Mouse (Mus musculus) cerebellum, postnatal 36 days (tissue): ENCODE data around the gene Nav2.

ENCODE experiments used
- DNase-seq, 2 experiments: peaks; one replicate each; pipeline ENCODE4 v3.0.0; 2021 to 2022; ENCODE audit warnings: mixed read lengths in 2 of 2

Gene Nav2

DNA sequence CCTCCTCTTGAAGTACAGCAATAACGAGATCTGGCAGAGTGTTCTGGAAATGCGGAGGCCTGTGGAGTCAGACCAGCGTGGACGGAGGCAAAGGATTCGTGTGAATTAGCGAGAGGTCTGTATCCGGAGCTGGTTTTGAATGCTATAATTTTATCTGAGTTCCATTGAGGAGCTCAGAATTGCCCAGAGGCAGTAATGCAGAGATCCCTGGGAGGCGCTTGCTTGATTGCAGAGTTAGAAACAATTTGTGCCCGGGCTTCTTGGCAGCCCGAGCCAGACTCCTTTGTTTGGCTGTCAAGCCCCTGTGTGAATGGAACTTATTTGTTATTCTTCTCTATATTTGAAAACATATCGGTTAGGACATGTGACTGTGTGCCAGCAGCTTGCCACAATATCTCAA lies 255.3 kb downstream of the Nav2 start:
- DNase-seq: no peak

DNA sequence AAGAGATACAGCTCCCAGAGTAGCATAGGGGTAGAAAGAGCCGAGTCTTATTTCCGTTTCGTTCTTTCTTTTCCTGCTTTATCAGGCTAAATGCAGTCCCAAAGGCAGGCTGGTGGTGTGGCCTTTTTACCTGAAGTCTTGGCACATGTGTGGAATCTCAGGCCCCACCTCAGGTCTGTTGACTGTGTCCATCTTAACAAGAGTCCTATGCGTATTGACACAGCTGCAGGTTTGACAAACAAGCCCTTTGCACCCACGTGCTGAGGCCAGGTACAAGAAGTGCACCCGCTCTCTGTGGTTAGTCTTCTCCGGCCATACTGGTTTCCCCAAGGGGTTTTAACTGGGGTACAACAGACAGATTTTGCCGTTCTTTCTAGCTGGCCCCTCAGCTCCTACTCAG lies 256.4 kb downstream of the Nav2 start:
- DNase-seq: no peak

DNA sequence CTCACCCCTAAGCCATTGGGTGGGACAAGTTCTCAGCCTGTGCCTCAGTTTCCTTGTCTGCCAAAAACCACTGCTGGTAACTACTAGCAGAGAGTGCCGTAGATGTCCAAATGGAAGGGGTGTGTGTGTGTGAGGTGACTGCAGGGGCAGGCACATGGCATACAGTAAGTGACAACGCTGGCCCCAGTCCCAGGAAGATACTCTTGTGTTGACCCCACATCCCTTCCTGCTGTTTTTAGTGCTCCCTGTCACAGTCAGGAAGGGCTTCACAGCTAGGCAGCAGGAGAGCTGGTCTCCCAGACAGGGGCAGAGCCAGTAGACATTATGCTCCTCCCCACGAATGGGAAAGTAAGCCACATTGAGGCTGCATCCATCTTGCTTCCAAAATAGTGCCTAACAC lies 264.4 kb downstream of the Nav2 start:
- DNase-seq: no peak

- peak; percentile 71 to 72 for DNase-seq
Observed at GRCm38 (mm10) chr7:49175784-49176409, 267.4 kb downstream of the Nav2 start.

- DNase-seq: no peak
Observed at GRCm38 (mm10) chr7:49176590-49177201, 268.2 kb downstream of the Nav2 start.

DNA sequence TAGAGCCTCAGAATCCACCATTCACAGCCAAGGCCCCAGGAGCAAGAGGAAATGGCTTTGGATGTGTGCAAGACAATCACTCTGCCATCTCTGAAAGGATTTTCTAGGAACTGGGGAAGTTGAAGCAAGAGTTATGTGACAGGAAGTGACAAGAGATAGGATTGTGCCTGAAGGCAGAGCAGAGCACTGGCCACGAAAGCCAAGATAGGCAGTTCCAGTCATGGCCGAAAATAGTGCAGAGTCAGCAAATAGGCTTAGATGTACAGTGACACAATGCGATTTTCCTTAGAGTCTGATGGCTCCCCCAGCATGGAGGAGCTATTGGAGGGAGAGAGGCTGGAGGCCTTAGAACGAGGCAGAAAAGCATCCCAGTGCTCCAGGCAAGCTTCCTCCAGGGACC lies 269.7 kb downstream of the Nav2 start:
- no peak for DNase-seq

DNA sequence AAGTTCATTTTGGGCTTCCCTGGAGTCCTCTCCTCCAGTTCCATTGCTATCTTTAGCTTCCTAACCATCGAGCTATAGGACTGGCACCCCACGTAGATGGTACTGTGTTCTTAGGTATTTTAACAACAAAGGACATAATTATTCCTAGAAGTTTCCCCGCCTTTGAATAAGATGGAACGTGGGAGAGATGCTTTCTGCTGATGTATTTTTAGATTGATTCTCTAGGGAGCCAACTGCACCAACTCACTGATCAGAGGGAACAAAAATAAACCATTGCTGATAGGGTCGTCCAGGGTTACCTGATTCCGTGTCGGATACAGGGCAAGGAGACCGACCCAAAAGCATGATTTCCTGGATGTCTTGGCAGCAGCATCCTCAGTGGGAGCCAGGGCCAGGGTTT lies 272.5 kb downstream of the Nav2 start:
- no peak for DNase-seq

DNA sequence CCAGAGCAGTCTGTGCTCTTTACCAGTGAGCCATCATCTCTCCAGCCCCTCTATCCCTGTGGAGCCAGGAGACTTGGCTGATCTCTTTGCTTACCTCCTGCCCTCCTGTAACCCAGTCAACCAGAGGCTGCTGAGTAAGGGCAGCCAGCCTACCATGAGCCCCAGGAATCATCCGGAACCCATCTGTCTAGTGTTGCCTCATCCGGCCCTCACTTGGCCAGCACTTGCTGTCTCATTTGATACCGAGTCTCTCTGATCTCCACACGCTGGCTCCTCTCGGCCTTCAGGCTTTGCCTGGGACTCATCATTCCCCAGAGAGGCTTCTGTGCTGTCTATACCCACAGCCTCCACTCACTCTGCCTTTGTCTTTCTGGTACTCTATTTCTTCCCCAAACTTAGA lies 273.9 kb downstream of the Nav2 start:
- DNase-seq: peak; percentile 56 to 58

- peak; percentile 57 to 68 for DNase-seq
Observed at GRCm38 (mm10) chr7:49183696-49184095, 275.2 kb downstream of the Nav2 start.

DNA sequence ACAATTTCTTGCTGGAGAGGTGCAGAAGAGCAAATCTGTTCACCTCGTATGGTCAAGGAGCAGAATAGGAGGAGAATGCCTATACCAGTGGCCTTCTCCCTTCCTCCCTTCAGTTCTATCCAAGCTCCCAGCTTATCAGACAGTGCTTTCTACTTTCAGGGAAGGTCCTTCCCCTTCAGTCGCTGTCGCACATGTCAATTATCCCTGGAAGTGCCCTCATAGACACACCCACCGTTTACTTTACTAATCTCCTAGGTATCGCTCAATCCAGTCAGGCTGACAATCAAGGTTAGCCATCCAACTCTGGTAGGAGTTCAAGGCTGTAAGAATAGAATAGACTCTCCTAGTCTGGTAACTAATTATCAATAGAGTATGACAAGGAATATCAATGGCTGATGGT lies 277.5 kb downstream of the Nav2 start:
- DNase-seq: no peak

- no peak for DNase-seq
Observed at GRCm38 (mm10) chr7:49189364-49189763, 280.8 kb downstream of the Nav2 start.

- peak; percentile 76 to 81 for DNase-seq
Observed at GRCm38 (mm10) chr7:49190231-49190985, 281.9 kb downstream of the Nav2 start.

DNA sequence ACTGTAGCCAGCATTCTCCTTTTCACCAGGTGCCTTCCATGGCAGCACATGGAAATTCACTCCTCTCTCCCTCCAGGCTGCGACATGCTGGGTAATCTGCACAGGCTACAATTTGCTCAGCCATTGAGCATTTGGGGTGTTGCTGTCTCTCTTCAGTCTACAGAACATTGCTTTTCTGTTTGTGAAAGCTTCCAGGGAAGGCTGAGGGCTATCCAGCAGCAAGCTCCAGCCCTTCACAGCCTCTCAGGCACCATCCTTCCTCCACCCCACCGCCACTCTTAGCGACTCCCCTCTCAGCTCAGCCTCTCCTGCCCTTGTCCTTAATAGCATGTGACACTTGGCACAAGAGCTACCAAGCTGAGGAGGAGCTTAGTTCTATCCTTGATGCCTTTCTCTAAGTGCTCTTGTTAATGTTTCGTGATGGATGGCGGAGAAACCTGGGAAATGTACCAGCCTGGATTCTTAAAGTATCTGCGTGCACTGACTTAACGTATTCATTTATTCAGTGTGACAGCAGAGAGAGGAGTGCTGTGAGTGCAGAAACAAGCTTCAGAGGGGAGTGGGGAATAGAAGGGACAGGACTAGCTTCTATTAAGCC lies 282.7 kb downstream of the Nav2 start:
- DNase-seq: peak; percentile 33 to 44

- peak; percentile 36 to 43 for DNase-seq
Observed at GRCm38 (mm10) chr7:49192061-49192695, 283.7 kb downstream of the Nav2 start.

DNA sequence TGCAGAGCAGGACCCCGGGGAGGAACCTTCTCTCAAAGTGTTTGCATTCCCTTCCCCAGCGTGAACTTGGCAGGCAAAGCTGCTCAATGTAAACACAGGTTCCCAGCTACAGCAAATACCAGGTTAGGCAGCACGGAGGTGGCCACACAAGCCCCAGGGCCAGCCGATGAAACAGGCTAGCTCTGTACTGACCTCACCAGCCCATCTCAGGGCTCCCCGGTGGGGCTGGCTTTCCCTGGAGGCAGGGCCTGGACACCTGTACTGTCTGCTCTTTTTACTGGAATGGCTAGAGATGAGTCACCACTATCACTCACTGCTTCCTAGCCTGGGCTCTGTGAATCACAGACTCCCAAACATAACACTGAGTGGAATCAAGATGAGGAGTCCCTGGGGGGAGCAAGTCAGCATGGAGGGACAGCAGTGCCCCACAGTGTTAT lies 287.2 kb downstream of the Nav2 start:
- DNase-seq: no peak

DNA sequence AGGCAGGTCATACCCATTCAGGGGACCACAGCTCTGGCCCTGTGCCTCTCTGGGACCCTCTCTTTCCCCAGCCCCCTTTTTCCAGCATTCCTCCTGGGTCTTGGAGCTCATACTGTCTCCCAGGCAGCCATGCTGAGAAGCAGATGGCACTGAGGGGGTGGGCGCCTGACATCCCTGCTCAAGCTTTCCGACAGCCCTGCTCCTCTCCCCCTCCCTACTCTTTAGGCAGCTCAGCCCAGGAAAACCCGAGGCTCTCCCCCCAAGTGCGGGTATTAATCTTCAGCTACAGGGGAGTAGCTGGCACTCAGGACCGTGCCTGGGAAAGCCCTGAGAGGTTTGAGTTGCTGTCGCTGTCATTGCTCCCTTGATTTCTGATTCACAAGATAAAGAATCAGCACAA lies 290.9 kb downstream of the Nav2 start:
- peak in 1 of 2 experiments; percentile 37 for DNase-seq

GRCm38 (mm10) chr7:49200270-49200669 lies 291.8 kb downstream of the Nav2 start:
- no peak for DNase-seq

DNA sequence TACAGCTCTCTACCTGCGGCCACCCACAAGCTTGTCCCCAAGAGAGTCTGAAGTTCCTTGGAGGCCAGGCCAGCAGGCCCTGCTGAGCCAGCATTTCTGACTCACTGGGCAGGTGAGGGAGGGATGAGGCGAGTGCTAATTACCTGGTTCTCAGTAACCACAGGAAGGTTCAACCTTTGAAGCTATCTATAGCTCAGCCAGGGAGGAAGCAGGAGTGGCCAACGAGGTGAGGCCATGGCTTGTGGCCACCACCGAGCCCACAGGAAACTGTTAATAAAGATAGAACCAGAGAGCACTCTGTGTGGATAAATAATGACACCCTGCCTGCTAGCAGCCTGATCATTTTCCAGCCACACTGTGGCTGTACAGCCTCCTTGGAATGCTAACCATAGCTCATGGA lies 294.5 kb downstream of the Nav2 start:
- peak; percentile 31 to 42 for DNase-seq

DNA sequence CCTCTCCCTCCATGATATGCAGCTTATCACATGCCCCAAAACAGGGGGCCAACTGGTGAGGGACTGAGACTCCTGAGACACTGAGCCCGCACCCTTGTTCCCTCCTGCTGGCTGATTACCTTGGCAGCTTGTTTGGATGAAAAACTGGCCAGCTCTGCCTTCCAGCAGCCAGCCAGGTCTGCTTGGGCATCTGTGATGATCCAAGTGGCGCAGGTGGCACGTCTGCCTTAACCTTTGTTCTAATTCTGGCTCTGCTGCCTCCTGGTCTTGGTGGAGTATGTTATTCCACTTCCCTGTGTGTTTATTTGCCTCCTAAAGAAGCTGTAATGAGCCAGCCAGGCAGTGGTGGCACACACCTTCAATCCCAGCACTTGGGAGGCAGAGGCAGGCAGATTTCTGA lies 296.3 kb downstream of the Nav2 start:
- DNase-seq: peak; percentile 60 to 65

GRCm38 (mm10) chr7:49205551-49205950 lies 297.0 kb downstream of the Nav2 start:
- DNase-seq: no peak

- DNase-seq: no peak
Observed at GRCm38 (mm10) chr7:49206775-49207676, 298.5 kb downstream of the Nav2 start.

DNA sequence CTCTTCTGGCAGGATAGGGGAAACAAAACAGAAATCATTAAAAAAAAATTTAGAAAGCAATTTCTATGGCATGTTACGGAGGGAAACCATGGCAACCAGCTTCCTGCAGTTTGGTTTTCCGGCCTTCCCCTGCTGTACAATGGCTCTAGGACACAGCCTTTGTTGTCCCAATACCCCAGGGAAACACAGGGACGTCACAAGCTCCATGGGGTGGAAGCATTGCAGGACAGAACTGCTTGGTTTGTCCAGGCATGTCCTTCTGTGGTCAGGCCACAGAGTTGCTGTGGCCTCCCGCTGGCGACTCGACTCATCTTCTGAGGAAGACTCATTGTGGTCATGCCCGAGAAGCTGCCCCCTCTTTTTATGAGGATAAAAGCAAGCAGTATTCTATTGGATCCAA lies 301.0 kb downstream of the Nav2 start:
- no peak for DNase-seq
